In genomic region chr13:35499776-35500175, GRCm38 (mm10) we compare ENCODE assay signal across 25 mouse cellular contexts.
DNase-seq lines count a peak whose midpoint lies in the region; ATAC-seq and TF ChIP-seq lines count a peak whose summit lies in the region.
"Had no signal": no experiment of that assay in that cellular context is flagged by ENCODE, and none has a peak within 500 bp of the region (broad histone marks: within the 10 kb centered on the region; RNA-seq: fewer than 3 reads in every experiment).

No protein-coding gene starts in this region.

- 13% methylated on average over 2 of the region's 2 CpGs for WGBS in cerebellum, adult 2 months
- WGBS in kidney, embryonic 14.5 days: 85% methylated on average over 2 of the region's 2 CpGs

- no peaks in the 10 kb centered on the region for H3K36me3 ChIP-seq in kidney, embryonic 14.5 days (ENCODE audit: control insufficient read depth, insufficient read depth, low read length)
- H3K36me3 ChIP-seq: embryonic facial prominence, embryonic 15.5 days; forebrain, embryonic 10.5 days; heart, embryonic 15.5 days; hindbrain, embryonic 13.5 days had no signal

- no peaks in the 10 kb centered on the region for H3K9me3 ChIP-seq in kidney, embryonic 14.5 days (ENCODE audit: control insufficient read depth, low read length)
- H3K9me3 ChIP-seq: embryonic facial prominence, embryonic 15.5 days; heart, embryonic 15.5 days; hindbrain, embryonic 13.5 days had no signal

- H3K27ac ChIP-seq in cerebellum, adult 2 months (ENCODE audit: insufficient read depth, low read length): no peak overlapping the region
- H3K27ac ChIP-seq in kidney, embryonic 14.5 days (ENCODE audit: low read depth, low read length): no peak overlapping the region
- H3K27ac ChIP-seq: embryonic facial prominence, embryonic 15.5 days; forebrain, embryonic 10.5 days; gastrocnemius, adult 2 months; heart, embryonic 15.5 days; hindbrain, embryonic 13.5 days; hindbrain, postnatal 0 days had no signal

- ATAC-seq in kidney, embryonic 14.5 days (ENCODE audit: low FRiP score, low TSS enrichment): no peak
- ATAC-seq: activated CD4-positive, CD25-positive, alpha-beta regulatory T cell, adult 4 months; forebrain, embryonic 14.5 days; hindbrain, postnatal 0 days; Patski had no signal

- no peak overlapping the region for H3K4me3 ChIP-seq in cerebellum, adult 2 months (replicated peaks; ENCODE audit: insufficient read depth, low read depth, low read length)
- no peak overlapping the region for H3K4me3 ChIP-seq in kidney, embryonic 14.5 days (ENCODE audit: low read length)
- H3K4me3 ChIP-seq: embryonic facial prominence, embryonic 15.5 days; erythroblast, embryonic 14.5 days; forebrain, embryonic 10.5 days; gastrocnemius, adult 2 months; heart, embryonic 15.5 days; hindbrain, embryonic 13.5 days had no signal

- TF ChIP-seq POLR2A in cerebellum, adult 2 months (IDR thresholded peaks at IDR 0.05; ENCODE audit: borderline replicate concordance, insufficient read depth, low read length): no peak

- no peak for TF ChIP-seq CTCF in cerebellum, adult 2 months (IDR thresholded peaks at IDR 0.05; ENCODE audit: borderline replicate concordance, insufficient read depth, low read depth, low read length)

- H3K4me1 ChIP-seq in cerebellum, adult 2 months (ENCODE audit: control insufficient read depth, insufficient read depth, low read length): peaks cover 4% of the 10 kb centered on the region
- H3K4me1 ChIP-seq in kidney, embryonic 14.5 days (ENCODE audit: control insufficient read depth, insufficient read depth, low read length): peaks cover 3% of the 10 kb centered on the region; the same call in 1 of the 2 replicates
- H3K4me1 ChIP-seq: heart, embryonic 15.5 days had no signal

- H3K27me3 ChIP-seq in cerebellum, adult 2 months (ENCODE audit: control insufficient read depth, insufficient read depth, low read length): no peaks in the 10 kb centered on the region
- no peaks in the 10 kb centered on the region for H3K27me3 ChIP-seq in kidney, embryonic 14.5 days (ENCODE audit: control insufficient read depth, insufficient read depth, low read length)
- H3K27me3 ChIP-seq: CH12.LX; embryonic facial prominence, embryonic 15.5 days; heart, embryonic 15.5 days; hindbrain, embryonic 13.5 days; Patski had no signal

- peak; percentile 60 to 78 for DNase-seq in cerebellum, adult 2 months
- DNase-seq in cerebellum, postnatal 4 days (ENCODE audit: low spot score in 2 of 2): no peak
- DNase-seq in cerebellum, adult 8-10 months: peak; percentile 34
- peak; percentile 46 to 69 for DNase-seq in cerebellum, postnatal 10 days
- no peak for DNase-seq in urinary bladder, postnatal 4 days (ENCODE audit: low spot score in 2 of 2)
- DNase-seq: adrenal gland, adult 2 months; adrenal gland, postnatal 25 days; embryo, embryonic 11 days; gastrocnemius, adult 2 months; gastrocnemius, postnatal 25 days; heart, adult 18-20 months; heart, postnatal 14 days; kidney, adult 11 months had no signal

- H3K4me2 ChIP-seq in kidney, embryonic 14.5 days (replicated peaks; ENCODE audit: low read depth, low read length): no peak overlapping the region
- H3K4me2 ChIP-seq: embryonic facial prominence, embryonic 15.5 days; heart, embryonic 11.5 days; heart, embryonic 15.5 days; hindbrain, embryonic 13.5 days had no signal

- H3K9ac ChIP-seq in kidney, embryonic 14.5 days (ENCODE audit: low read depth, low read length): no peak overlapping the region
- H3K9ac ChIP-seq: embryonic facial prominence, embryonic 15.5 days; heart, embryonic 15.5 days; hindbrain, embryonic 13.5 days had no signal

Comparison
In these comparisons a context has a peak if more than half of its experiments do, and no peak if none do; other contexts are left out.
1. DNase-seq: peak in cerebellum, adult 2 months (2 of 2), cerebellum, adult 8-10 months (single experiment) and cerebellum, postnatal 10 days (2 of 2); none in cerebellum, postnatal 4 days (0 of 2) and urinary bladder, postnatal 4 days (0 of 2).